Mouse (Mus musculus) testis, adult 2 months (tissue): Measurements from ENCODE around the gene Mmrn1. TPM values are rescaled to one million over a fixed set of nuclear protein-coding genes. Genes with fewer than 3 reads are reported as not detected.

Experiments used
- H3K27ac ChIP-seq: fragments of 200-500 bp; 2 replicates; pipeline ENCODE4 v1.5.1; 2012; ENCODE audit warnings: low read depth, low read length; ENCODE audit not compliant: control insufficient read depth, insufficient read depth
- H3K27me3 ChIP-seq: fragments of 200-500 bp; 2 replicates; pipeline ENCODE4 v1.6.1; 2012; ENCODE audit warnings: mild to moderate bottlenecking, low read length, moderate library complexity; ENCODE audit not compliant: control insufficient read depth, insufficient read depth
- H3K36me3 ChIP-seq: fragments of 200-500 bp; 2 replicates; pipeline ENCODE4 v1.6.1; 2012; ENCODE audit warnings: mild to moderate bottlenecking, low read length; ENCODE audit not compliant: control insufficient read depth, insufficient read depth
- H3K4me1 ChIP-seq: fragments of 200-500 bp; 2 replicates; pipeline ENCODE4 v1.6.1; 2012; ENCODE audit warnings: low read length; ENCODE audit not compliant: control insufficient read depth, insufficient read depth
- H3K4me3 ChIP-seq: fragments of 200-500 bp; 2 replicates; pipeline ENCODE4 v1.5.1; 2012; ENCODE audit warnings: low read depth, mild to moderate bottlenecking, low read length, moderate library complexity, mixed read lengths; ENCODE audit not compliant: control insufficient read depth
- CTCF ChIP-seq: fragments of 200-500 bp; IDR thresholded peaks from 2 replicates; pipeline ENCODE4 v1.5.1; 2012; ENCODE audit warnings: low read depth, mild to moderate bottlenecking, inconsistent platforms, low read length, moderate library complexity; ENCODE audit not compliant: control insufficient read depth, insufficient read depth, insufficient replicate concordance
- POLR2A ChIP-seq: fragments of 200-500 bp; IDR thresholded peaks from 2 replicates; pipeline ENCODE4 v1.6.1; 2012; ENCODE audit warnings: low read depth, mild to moderate bottlenecking, inconsistent platforms, low read length, moderate library complexity; ENCODE audit not compliant: control insufficient read depth
- polyA plus RNA-seq: library from polyadenylated mRNA; depleted of rRNA; stranded (reverse); fragments of >200 nt; gene quantifications from 2 replicates; pipeline ENCODE4 v1.2.3, GENCODE M21; 2012

Mmrn1 gene
- polyA plus RNA-seq, 1 experiment = 0.14 TPM

DNA sequence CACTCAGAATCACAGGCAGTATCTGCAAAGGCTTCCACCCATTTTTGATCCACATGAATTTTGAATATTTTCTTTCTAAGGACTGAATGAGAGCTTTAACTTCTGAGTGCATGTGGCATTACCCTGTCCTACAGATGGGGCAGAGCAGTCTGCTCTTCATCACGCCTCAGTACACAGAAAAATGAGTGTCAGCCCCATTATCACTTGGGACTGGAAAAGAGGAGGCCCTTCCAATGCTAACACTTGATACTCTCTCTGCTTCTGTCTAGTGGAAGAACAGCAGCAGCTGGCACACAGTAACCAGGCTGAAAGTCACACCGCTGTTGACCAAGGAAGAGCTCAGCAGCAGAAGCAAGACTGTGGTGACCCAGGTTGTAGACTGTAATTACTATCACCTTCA, 46.0 kb downstream of the Mmrn1 start:
- no peak overlapping the region for H3K27ac ChIP-seq
- H3K27me3 ChIP-seq = no peaks in the 10 kb centered on the region
- H3K4me3 ChIP-seq = no peak overlapping the region
- no peaks in the 10 kb centered on the region for H3K4me1 ChIP-seq
- TF ChIP-seq CTCF (no peak), POLR2A (no peak)
- H3K36me3 ChIP-seq = no peaks in the 10 kb centered on the region

DNA sequence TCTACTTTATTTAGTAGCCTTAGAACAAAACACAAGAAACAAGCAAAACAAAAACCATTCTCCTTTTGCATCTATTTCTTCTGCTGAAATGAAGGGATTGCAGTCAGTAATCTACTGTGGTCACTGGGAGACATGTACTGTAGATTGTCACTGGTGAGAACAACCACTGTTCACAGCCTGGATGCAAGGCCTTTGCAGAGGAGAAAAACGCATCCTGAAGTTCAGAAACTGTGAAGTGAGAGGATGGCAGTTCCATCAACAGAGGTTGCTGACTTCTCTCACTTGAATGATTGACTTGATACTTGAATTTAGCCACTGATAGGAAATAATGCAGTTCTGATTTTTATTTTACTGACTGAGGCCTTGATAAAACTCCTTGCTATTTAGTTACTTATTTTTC, 53.8 kb downstream of the Mmrn1 start:
- H3K27ac ChIP-seq = no peak overlapping the region
- no peaks in the 10 kb centered on the region for H3K27me3 ChIP-seq
- H3K4me3 ChIP-seq = no peak overlapping the region
- H3K36me3 ChIP-seq = no peaks in the 10 kb centered on the region
- H3K4me1 ChIP-seq = no peaks in the 10 kb centered on the region
- no peak for TF ChIP-seq POLR2A
- no peak for TF ChIP-seq CTCF

DNA sequence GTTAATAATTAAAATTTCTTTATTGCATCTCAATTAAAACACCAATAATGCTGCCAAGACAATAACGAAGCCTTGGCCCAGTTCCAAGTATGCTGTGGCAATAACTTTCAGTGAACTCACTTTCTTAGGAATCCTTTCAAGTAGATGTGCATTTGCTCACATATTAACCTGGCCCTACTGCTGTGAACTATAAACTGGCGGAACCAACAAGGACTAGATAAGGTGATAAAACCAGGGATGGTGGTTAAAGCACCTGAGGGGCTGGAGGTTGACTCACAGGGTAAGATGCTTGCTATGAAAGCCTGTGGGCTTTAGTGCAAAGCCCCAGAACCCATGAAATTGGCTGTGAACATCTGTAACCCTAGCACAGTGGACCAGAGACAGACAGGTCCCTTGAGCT, 54.3 kb downstream of the Mmrn1 start:
- no peaks in the 10 kb centered on the region for H3K4me1 ChIP-seq
- H3K36me3 ChIP-seq = no peaks in the 10 kb centered on the region
- no peaks in the 10 kb centered on the region for H3K27me3 ChIP-seq
- H3K4me3 ChIP-seq = no peak overlapping the region
- no peak overlapping the region for H3K27ac ChIP-seq
- TF ChIP-seq POLR2A = no peak
- no peak for TF ChIP-seq CTCF

DNA sequence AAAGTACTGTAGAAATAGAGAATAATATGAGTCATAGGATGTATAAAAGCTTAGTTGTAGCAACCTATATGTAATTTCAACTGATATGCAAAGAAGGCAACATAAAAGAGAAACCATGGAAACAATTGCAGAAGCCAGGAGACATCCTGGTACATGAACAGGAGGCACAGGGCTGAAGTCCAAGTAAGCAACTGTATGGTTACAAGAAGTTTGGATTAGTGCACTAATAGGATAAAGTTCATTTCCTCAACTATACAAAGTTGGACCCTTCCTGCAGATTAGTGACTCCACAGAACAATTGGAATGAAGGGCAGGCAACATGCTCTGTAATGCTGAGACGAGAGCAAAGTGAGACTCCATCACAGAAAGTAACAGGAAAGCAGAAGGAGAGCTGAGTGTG, 59.6 kb downstream of the Mmrn1 start:
- Histone ChIP-seq H3K4me3 (no peak overlapping the region), H3K27ac (no peak overlapping the region), H3K36me3 (no peaks in the 10 kb centered on the region), H3K27me3 (no peaks in the 10 kb centered on the region), H3K4me1 (no peaks in the 10 kb centered on the region)
- TF ChIP-seq CTCF (no peak), POLR2A (no peak)

DNA sequence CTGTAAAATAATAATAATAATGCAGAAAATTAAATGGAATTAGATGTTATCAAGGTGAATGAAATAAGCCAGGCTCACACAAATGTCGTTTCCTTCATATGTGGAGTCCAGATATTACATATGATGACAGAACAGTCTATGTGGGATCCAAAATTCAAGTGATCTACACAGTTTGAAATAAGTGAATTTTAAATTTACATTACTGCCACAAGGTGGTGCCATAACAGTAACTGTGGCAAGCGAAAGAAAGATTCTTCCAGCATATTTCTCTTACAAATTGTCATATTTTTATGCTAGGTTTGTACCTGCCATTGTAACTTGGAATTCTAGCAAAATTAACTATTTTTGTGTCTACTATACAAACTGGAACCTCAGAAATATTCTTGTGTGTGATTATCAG, 61.1 kb downstream of the Mmrn1 start:
- Histone ChIP-seq H3K36me3 (no peaks in the 10 kb centered on the region), H3K27ac (no peak overlapping the region)
- no peak for TF ChIP-seq POLR2A
- no peak for TF ChIP-seq CTCF

DNA sequence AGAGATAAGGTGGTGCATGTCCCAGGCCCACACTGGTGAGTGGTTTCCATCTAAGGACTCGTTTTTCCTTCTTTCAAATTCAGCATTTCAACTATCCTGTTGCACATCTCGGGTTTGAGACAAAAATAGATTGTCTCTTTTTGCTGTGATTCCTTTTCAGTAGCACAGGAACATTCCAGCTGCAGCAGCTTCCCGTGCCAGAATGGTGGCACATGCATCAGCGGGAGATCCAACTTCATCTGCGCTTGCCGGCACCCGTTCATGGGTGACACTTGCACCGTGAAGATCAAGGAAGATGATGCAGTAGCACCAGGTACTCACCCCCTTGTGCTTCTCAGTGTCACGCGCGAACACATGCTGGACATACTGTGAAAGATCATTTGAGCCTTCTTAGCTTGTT, 62.1 kb downstream of the Mmrn1 start:
- Histone ChIP-seq H3K4me3 (no peak overlapping the region), H3K27me3 (no peaks in the 10 kb centered on the region), H3K27ac (no peak overlapping the region), H3K36me3 (no peaks in the 10 kb centered on the region), H3K4me1 (no peaks in the 10 kb centered on the region)
- TF ChIP-seq CTCF (no peak), POLR2A (no peak)

More for the DNA sequence above, 61.1 kb downstream of the Mmrn1 start:
- no peak overlapping the region for H3K4me3 ChIP-seq
- H3K27me3 ChIP-seq = no peaks in the 10 kb centered on the region
- H3K4me1 ChIP-seq = no peaks in the 10 kb centered on the region

DNA sequence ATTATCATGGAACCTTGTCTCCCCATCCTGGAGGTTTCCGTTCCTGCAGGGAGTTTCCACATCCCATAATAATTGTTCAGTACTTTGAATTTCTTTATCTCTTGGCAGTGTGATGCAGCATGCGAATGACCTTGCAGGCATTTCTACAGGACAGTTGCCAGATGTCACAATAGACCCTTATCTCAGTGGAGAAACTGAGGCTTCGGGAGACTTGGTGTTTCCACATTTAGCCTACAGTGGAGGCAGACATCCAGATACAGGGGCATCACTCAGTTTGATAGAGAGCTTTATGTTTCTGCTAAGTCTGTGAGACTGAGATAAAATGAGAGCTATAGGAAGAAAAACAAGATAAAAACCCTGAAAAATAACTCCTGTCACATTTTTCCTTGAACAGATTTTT, 63.0 kb downstream of the Mmrn1 start:
- TF ChIP-seq POLR2A = no peak
- no peak for TF ChIP-seq CTCF
- Histone ChIP-seq H3K27ac (no peak overlapping the region), H3K4me1 (no peaks in the 10 kb centered on the region), H3K36me3 (no peaks in the 10 kb centered on the region), H3K27me3 (no peaks in the 10 kb centered on the region), H3K4me3 (no peak overlapping the region)

DNA sequence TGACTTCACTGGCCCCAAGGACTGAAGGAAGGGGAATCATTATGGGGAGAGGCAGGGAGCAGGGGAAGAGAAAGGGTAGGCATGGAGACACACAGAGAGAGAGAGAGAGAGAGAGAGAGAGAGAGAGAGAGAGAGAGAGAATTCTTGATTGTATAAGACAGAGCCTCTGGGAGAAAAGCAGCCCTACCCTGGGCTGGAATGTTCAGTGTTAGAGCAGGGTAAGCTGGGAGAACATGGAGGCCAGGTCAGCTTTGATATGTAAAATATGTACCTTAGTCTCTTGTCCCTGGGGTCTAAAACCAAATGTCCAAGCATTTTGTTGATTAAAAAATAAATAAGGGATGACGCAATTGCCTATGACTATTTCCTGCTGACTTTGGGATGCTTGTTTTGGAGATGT, 67.6 kb downstream of the Mmrn1 start:
- H3K4me1 ChIP-seq = no peaks in the 10 kb centered on the region
- no peak overlapping the region for H3K27ac ChIP-seq
- no peaks in the 10 kb centered on the region for H3K27me3 ChIP-seq
- no peak overlapping the region for H3K4me3 ChIP-seq
- no peak for TF ChIP-seq CTCF
- no peak for TF ChIP-seq POLR2A
- no peaks in the 10 kb centered on the region for H3K36me3 ChIP-seq
